Comparison of ENCODE assay signal across 10 mouse cellular contexts in the genomic region with DNA sequence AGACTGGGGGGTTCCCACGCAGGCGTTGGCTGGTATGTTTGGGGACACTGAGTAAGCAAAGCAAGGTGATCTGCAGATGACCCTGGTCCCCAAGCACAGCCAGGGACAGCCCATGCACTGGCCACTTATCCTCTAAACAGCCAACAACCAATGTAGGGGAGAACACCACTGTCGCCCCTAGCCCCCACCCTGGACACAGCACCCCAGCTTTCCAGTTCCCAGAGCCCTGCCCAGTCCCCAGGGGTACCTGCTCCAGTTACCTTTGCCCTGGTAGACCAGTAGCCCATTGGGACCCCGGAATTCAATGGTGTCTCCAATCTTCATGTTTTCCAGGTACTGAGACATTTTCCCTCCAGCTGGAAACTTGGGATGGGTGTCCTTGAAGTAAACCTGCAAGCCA.
"Had no signal": no experiment of that assay in that cellular context is flagged by ENCODE, and none has a peak within 500 bp of the region (broad histone marks: within the 10 kb centered on the region; RNA-seq: fewer than 3 reads in every experiment).

No protein-coding gene starts in this region.

- DNase-seq: kidney, adult 18-20 months; kidney, postnatal 14 days; midbrain, embryonic 14.5 days; right cerebral cortex, postnatal 14 days; thymus, adult 18-20 months; thymus, postnatal 14 days had no signal

- H3K9ac ChIP-seq: limb, embryonic 15.5 days; liver, embryonic 14.5 days had no signal

- H3K4me3 ChIP-seq: left cerebral cortex, adult 2 months; limb, embryonic 15.5 days; neural tube, embryonic 12.5 days had no signal

- H3K27me3 ChIP-seq: limb, embryonic 15.5 days; neural tube, embryonic 12.5 days had no signal

- H3K27ac ChIP-seq: left cerebral cortex, adult 2 months; limb, embryonic 15.5 days; liver, embryonic 14.5 days; neural tube, embryonic 12.5 days had no signal

- H3K9me3 ChIP-seq: limb, embryonic 15.5 days; neural tube, embryonic 12.5 days had no signal
